Mouse (Mus musculus): Measurements from ENCODE around the gene Gjb2.

Gjb2 gene

GRCm38 (mm10) chr14:57104106-57105023 is at the start of gene Gjb2:
Gene Gjb2, minus strand, starts transcription at chr14:57104702.
- no peak for DNase-seq (ENCODE audit: low spot score)

GRCm38 (mm10) chr14:57145741-57146140 is 41.2 kb upstream of the Gjb2 start:
- DNase-seq (ENCODE audit: low spot score): no peak

- no peak for DNase-seq (ENCODE audit: low spot score)
These were observed 30.8 kb upstream of the Gjb2 start for GRCm38 (mm10) chr14:57135265-57135664.

- DNase-seq (ENCODE audit: low spot score): no peak
These were observed 28.7 kb upstream of the Gjb2 start, which contains the start of gene Gjb6 for GRCm38 (mm10) chr14:57133161-57133661. Gene Gjb6, minus strand, starts transcription at chr14:57133611.

GRCm38 (mm10) chr14:57127383-57127782 is 22.9 kb upstream of the Gjb2 start:
- no peak for DNase-seq (ENCODE audit: low spot score)

- DNase-seq (ENCODE audit: low spot score): no peak
These were observed 17.8 kb upstream of the Gjb2 start for GRCm38 (mm10) chr14:57122295-57122694.

GRCm38 (mm10) chr14:57115823-57116544 is 11.5 kb upstream of the Gjb2 start, which contains the start of gene Gm4491:
Gene Gm4491, minus strand, starts transcription at chr14:57115883.
- DNase-seq (ENCODE audit: low spot score): no peak

- DNase-seq (ENCODE audit: low spot score): no peak
These were observed 4.7 kb upstream of the Gjb2 start for GRCm38 (mm10) chr14:57109194-57109593.

- DNase-seq (ENCODE audit: low spot score): no peak
These were observed 3.4 kb upstream of the Gjb2 start for GRCm38 (mm10) chr14:57107916-57108315.

GRCm38 (mm10) chr14:57107091-57107490 is 2.6 kb upstream of the Gjb2 start:
- DNase-seq (ENCODE audit: low spot score): no peak

GRCm38 (mm10) chr14:57105721-57106120 is 1.2 kb upstream of the Gjb2 start:
- DNase-seq (ENCODE audit: low spot score): no peak

- DNase-seq (ENCODE audit: low spot score): no peak
These were observed 609 bp upstream of the Gjb2 start for GRCm38 (mm10) chr14:57105111-57105510.

GRCm38 (mm10) chr14:57103711-57104105 is 794 bp downstream of the Gjb2 start:
- no peak for DNase-seq (ENCODE audit: low spot score)

GRCm38 (mm10) chr14:57103121-57103520 is 1.4 kb downstream of the Gjb2 start:
- DNase-seq (ENCODE audit: low spot score): no peak

- no peak for DNase-seq (ENCODE audit: low spot score)
These were observed 2.9 kb downstream of the Gjb2 start for GRCm38 (mm10) chr14:57101623-57102022.

- no peak for DNase-seq (ENCODE audit: low spot score)
These were observed 8.6 kb downstream of the Gjb2 start for GRCm38 (mm10) chr14:57095855-57096254.

GRCm38 (mm10) chr14:57093029-57093428 is 11.5 kb downstream of the Gjb2 start:
- DNase-seq (ENCODE audit: low spot score): no peak

- DNase-seq (ENCODE audit: low spot score): no peak
These were observed 14.5 kb downstream of the Gjb2 start for GRCm38 (mm10) chr14:57090001-57090400.

- no peak for DNase-seq (ENCODE audit: low spot score)
These were observed 15.4 kb downstream of the Gjb2 start for GRCm38 (mm10) chr14:57089107-57089506.

- no peak for DNase-seq (ENCODE audit: low spot score)
These were observed 20.3 kb downstream of the Gjb2 start for GRCm38 (mm10) chr14:57084180-57084668.

GRCm38 (mm10) chr14:57082863-57083262 is 21.6 kb downstream of the Gjb2 start:
- no peak for DNase-seq (ENCODE audit: low spot score)

GRCm38 (mm10) chr14:57075537-57075936 is 29.0 kb downstream of the Gjb2 start:
- DNase-seq (ENCODE audit: low spot score): no peak

- peak; percentile 22 for DNase-seq (ENCODE audit: low spot score)
These were observed 34.6 kb downstream of the Gjb2 start for GRCm38 (mm10) chr14:57069906-57070305.
